Mouse (Mus musculus) olfactory bulb, adult 2 months (tissue): Measurements from ENCODE around the gene Vmn2r4. TPM values are rescaled to one million over a fixed set of nuclear protein-coding genes. Genes with fewer than 3 reads are reported as not detected.
"Not testable (repeated sequence)": the region's sequence is repeated elsewhere in the genome, so short reads cannot be mapped to it uniquely, and the experiment has no call there.

ENCODE experiments used
- H3K27ac ChIP-seq: fragments of 200-500 bp; 2 replicates; pipeline ENCODE4 v1.5.1; 2012; ENCODE audit warnings: low read depth, low read length; ENCODE audit not compliant: insufficient read depth
- H3K4me1 ChIP-seq: fragments of 200-500 bp; 2 replicates; pipeline ENCODE4 v1.6.1; 2012; ENCODE audit warnings: low read length; ENCODE audit not compliant: control insufficient read depth, insufficient read depth
- H3K4me3 ChIP-seq: fragments of 200-500 bp; 2 replicates; pipeline ENCODE4 v1.5.1; 2012; ENCODE audit warnings: mild to moderate bottlenecking, low read depth, low read length, moderate library complexity; ENCODE audit not compliant: insufficient read depth
- CTCF ChIP-seq: fragments of 200-500 bp; IDR thresholded peaks from 2 replicates; pipeline ENCODE4 v1.5.1; 2012; ENCODE audit warnings: low read depth, mild to moderate bottlenecking, low read length, moderate library complexity; ENCODE audit not compliant: insufficient read depth
- POLR2A ChIP-seq: fragments of 200-500 bp; IDR thresholded peaks from 2 replicates; pipeline ENCODE4 v1.6.1; 2012; ENCODE audit warnings: mild to moderate bottlenecking, low read depth, low read length, moderate library complexity; ENCODE audit not compliant: insufficient read depth
- WGBS: fragments of 180-500 bp; shearing (Covaris S2); methylation state at CpG from one replicate; pipeline ENCODE4 v1.1.7; 2018; 5-methylcytosine and 5-hydroxymethylcytosine counted together
- polyA plus RNA-seq: library from polyadenylated mRNA; stranded (reverse); fragments of >200 nt; gene quantifications from 2 replicates; pipeline ENCODE4 v1.2.4, GENCODE M21; 2012; ENCODE audit warnings: low replicate concordance; ENCODE audit not compliant: missing spikeins, insufficient read depth, insufficient read length

The Vmn2r4 gene
- polyA plus RNA-seq, result not detected in 2 replicates

DNA sequence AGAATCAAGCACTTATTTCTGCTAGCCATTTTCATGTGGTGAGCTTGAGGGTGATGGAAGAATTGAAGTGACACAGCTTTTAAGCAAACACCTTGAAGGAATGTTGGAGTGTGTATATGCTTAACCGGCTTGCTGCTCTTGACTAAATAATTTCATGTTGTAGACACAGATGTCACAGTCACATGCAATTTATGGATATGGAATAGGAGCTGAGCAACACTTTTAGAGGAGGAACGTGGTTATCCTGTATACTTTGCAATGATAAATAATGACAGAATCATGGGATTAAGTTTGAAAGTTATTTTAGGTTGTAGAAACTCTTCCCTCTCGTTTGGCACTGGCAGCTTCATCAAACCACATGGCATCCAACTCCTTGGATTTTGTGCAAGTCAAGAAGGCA lies at the start of gene Vmn2r4:
Vmn2r4 (minus strand) TSS at position 101 of the 400 bp plus-strand sequence.
- 73% methylated on average over 3 of the region's 3 CpGs for WGBS
- not testable (repeated sequence) for H3K27ac ChIP-seq, H3K4me3 ChIP-seq, H3K4me1 ChIP-seq

DNA sequence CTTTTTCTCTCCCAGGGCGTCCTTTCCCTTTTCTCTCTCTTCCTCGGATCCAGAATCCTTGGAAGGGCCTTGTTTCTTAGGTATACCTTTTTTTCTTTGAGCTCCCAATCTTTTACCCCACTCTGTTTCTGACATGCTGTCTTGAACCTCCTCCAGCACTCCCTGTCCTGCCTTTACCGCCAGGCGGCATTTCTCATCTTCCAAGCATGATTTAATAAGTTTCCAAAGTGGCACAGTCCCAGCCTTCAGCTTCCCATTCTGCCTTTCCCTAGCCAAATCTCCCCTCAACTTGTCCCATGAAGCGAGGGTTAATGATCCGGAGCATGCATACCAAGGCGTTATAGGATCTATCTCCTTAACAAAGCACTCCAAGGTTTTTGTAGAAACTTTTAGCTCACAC lies 19.1 kb upstream of the Vmn2r4 start:
- H3K4me1 ChIP-seq, H3K27ac ChIP-seq, H3K4me3 ChIP-seq: not testable (repeated sequence)
- 84% methylated on average over 7 of the region's 7 CpGs for WGBS

DNA sequence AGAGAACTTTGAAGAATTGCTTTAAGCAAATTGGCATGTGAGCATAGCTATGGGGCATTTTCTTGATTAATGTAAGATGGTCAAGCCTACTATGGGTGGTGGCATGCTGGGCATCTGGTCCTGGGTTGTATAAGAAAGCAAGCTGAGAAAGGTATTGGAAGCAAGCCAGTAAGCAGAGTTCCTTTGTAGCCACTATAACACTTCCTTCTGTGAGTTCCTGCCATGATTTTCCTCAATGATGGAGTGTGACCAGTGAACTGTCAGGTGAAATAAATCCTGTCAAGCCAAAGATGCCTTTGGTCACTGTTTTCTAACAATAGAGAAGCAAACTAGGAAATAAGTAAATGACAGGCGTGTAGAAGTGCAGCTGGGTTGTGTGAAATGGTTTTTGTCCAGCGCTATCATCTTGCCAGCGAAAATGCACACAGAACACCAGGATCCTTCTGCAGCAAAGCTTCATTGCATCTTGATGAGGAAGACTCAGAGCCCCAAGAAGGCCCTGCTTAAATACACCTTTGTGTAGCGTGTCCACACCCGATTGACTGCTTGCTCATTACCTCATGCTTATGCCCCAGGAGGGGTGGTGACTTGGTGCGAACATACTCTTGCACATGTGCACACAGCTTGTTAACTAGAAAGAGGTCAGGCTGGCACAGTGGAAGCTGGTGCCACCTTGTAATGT lies 13.1 kb upstream of the Vmn2r4 start:
- H3K4me1 ChIP-seq, H3K4me3 ChIP-seq, H3K27ac ChIP-seq: not testable (repeated sequence)
- WGBS, result 82% methylated on average over 6 of the region's 6 CpGs

DNA sequence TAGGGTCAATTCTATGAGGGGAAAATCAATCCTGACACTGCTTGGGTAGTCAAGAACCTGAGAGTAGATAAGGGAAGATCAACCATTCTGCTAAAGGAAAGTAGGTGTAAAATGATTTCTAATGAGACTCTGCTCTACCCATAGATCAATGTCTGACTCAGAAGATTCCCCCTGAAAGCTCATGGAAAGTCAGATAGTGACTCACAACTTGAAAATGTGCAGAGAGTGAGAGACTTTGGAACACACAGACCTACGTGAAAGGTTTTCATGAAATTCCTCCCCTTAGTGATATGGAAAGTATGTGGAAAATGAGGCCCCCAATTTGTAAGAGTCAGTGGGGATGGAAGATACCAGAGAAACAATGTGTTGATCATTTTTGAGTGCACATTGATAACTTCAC lies 7.0 kb upstream of the Vmn2r4 start:
- WGBS, result 95% methylated on average over 1 of the region's 1 CpGs
- not testable (repeated sequence) for H3K4me3 ChIP-seq, H3K27ac ChIP-seq, H3K4me1 ChIP-seq

DNA sequence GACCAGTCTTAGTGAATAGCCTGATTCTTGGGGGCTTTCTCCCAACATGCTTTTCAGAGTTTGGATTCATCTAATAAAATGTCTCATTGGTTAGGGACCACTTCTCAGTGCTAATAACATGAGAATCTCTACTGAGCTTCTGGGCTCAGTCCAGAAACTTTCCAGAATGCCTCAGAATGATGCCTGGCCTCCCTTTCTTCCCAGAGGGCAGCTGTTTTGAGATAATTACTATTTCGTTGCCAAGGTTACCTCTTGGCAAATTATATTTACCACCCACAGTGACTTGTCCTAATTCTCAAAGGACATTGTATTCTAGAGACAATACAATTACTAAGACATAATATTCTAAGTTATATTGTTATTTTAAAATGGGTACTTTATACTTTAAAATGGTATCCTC lies 2.3 kb upstream of the Vmn2r4 start:
- not testable (repeated sequence) for H3K27ac ChIP-seq, H3K4me3 ChIP-seq, H3K4me1 ChIP-seq
- 41% methylated on average over 1 of the region's 1 CpGs for WGBS

DNA sequence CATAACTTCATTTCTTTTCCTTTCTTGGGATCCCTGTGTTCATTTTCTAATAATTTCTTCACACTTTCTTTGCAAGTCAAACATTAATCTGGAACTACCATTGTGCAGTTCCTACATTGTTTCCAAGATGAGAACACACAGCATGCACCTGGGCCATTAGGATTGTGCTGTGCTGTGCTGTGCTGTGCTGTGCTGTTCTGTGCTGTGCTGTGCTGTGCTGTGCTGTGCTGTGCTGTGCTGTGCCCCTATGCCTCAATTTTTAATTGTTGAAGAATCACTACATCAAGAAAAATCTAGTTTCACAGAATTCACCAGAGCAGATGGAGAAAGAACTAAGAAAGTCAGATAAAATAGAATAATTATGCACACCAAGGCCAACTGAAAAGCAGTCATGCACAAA lies 915 bp downstream of the Vmn2r4 start:
- H3K4me3 ChIP-seq, H3K4me1 ChIP-seq, H3K27ac ChIP-seq: not testable (repeated sequence)

DNA sequence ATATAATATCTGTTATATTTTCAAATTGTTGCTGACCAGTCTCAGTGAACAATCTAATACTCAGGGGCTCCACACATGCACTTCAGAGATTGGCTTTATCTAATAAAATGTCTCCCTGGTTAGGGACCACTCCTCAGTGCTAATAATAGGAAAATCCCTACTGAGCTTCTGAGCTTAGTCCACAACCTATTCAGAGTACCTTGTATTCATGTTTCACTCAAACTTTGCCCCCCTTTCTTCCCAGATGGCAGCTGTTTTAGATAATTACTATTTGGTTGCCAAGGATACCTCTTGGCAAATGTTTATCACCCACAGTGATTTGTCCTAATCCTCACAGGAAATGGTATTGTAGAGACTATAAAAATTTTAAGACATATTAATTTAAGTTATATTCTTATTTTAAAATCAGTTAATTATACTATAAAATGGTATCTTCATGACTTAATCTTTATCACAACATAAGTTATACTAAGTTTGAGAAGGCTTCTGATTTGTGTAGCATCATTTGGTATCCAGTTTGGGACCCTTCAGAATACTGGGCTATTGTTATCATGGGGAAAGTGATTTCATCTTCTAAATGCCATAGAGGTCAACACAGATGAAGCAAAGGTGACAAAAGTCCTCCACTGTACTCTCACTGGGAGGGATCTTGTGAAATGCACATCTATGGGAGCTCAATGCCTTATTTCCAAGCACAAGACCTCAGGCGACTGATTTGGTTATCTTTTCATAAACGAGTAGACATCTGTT lies 55.7 kb downstream of the Vmn2r4 start:
- 22% methylated on average over 2 of the region's 2 CpGs for WGBS
- Histone ChIP-seq H3K4me3 (no peak overlapping the region), H3K4me1 (no peaks in the 10 kb centered on the region), H3K27ac (no peak overlapping the region)
- TF ChIP-seq POLR2A (no peak), CTCF (no peak)

Other genes starting within 250 kb of the Vmn2r4 start
- not detected in 2 replicates for gene Vmn2r3, start 125.7 kb downstream of the Vmn2r4 start, polyA plus RNA-seq
- gene Vmn2r5, start 94.5 kb upstream of the Vmn2r4 start, polyA plus RNA-seq, result not detected in 2 replicates
- not detected in 2 replicates for gene Vmn2r6, start 150.5 kb upstream of the Vmn2r4 start, polyA plus RNA-seq